Mouse (Mus musculus) ES-E14 (cell line): Measurements from ENCODE around the gene Vps13d. TPM values are rescaled to one million over a fixed set of nuclear protein-coding genes. Genes with fewer than 3 reads are reported as not detected.

Experiments used
- DNase-seq: peaks from one replicate; pipeline ENCODE4 v3.0.0-alpha.2; 2013; ENCODE audit warnings: low read depth, low spot score
- H3K27ac ChIP-seq: 2 replicates; pipeline ENCODE4 v1.5.1; 2012; ENCODE audit warnings: low read depth, mild to moderate bottlenecking, low read length, moderate library complexity, mixed read lengths; ENCODE audit not compliant: poor library complexity, insufficient read depth, severe bottlenecking
- H3K36me3 ChIP-seq: 2 replicates; pipeline ENCODE4 v1.6.1; 2012; ENCODE audit warnings: mild to moderate bottlenecking, low read length, moderate library complexity, mixed read lengths; ENCODE audit not compliant: control insufficient read depth, poor library complexity, insufficient read depth, severe bottlenecking
- H3K4me1 ChIP-seq, 2 experiments: fragments of 150-350 bp in 1 of 2; sonication (generic) in 1 of 2; 2 replicates each; pipeline ENCODE4 v1.6.1; 2012; ENCODE audit warnings: low read length in 2 of 2, mild to moderate bottlenecking in 1 of 2, mixed read lengths in 1 of 2; ENCODE audit not compliant: control insufficient read depth in 2 of 2, insufficient read depth in 2 of 2, poor library complexity in 1 of 2
- H3K4me3 ChIP-seq, 2 experiments: fragments of 150-350 bp in 1 of 2; sonication (generic) in 1 of 2; 2 replicates each; pipeline ENCODE4 v1.5.1; 2012; ENCODE audit warnings: low read length in 2 of 2, low read depth in 1 of 2, mild to moderate bottlenecking in 1 of 2, mixed read lengths in 1 of 2; ENCODE audit not compliant: insufficient read depth in 1 of 2, poor library complexity in 1 of 2, severe bottlenecking in 1 of 2
- H3K9ac ChIP-seq: 2 replicates; pipeline ENCODE4 v1.6.1; 2012; ENCODE audit warnings: low read depth, mild to moderate bottlenecking, low read length, mixed read lengths; ENCODE audit not compliant: poor library complexity, insufficient read depth, severe bottlenecking
- H3K9me3 ChIP-seq: fragments of 150-350 bp; sonication (generic); 2 replicates; pipeline ENCODE4 v1.6.1; 2012; ENCODE audit warnings: low read depth, mild to moderate bottlenecking, low read length; ENCODE audit not compliant: control insufficient read depth, insufficient read depth
- CHD2 ChIP-seq: IDR thresholded peaks from 2 replicates; pipeline ENCODE4 v1.6.1; 2014; ENCODE audit warnings: mild to moderate bottlenecking, low read depth, low read length, inconsistent platforms
- HCFC1 ChIP-seq: IDR thresholded peaks from 2 replicates; pipeline ENCODE4 v1.6.1; 2012; ENCODE audit warnings: low read length, inconsistent platforms, borderline replicate concordance; ENCODE audit not compliant: insufficient read depth
- MAFK ChIP-seq: IDR thresholded peaks from 2 replicates; pipeline ENCODE4 v1.6.1; 2014; ENCODE audit warnings: mild to moderate bottlenecking, low read depth, low read length, inconsistent platforms; ENCODE audit not compliant: insufficient read depth
- ZC3H11A ChIP-seq: IDR thresholded peaks from 2 replicates; pipeline ENCODE4 v1.6.1; 2012; ENCODE audit warnings: low read depth, mild to moderate bottlenecking, inconsistent platforms, low read length, borderline replicate concordance
- ZNF384 ChIP-seq: IDR thresholded peaks from 2 replicates; pipeline ENCODE4 v1.6.1; 2012; ENCODE audit warnings: low read depth, low read length, inconsistent platforms
- in situ Hi-C, 2 experiments: fragments of 600-800 bp; cut with MboI; formaldehyde crosslinking; loops; one replicate each; pipeline ENCODE4 v1.15.1; 2025; ENCODE audit warnings: low sequenced_read_pairs in 2 of 2, inconsistent platforms in 1 of 2; ENCODE audit not compliant: unreplicated experiment in 2 of 2
- total RNA-seq: library from RNA; depleted of rRNA; stranded (reverse); fragments of 300-350 nt; gene quantifications from 2 replicates; pipeline ENCODE4 v1.2.3, GENCODE M21; 2012

Vps13d gene
- total RNA-seq, 1 experiment, result 15.3 TPM

DNA sequence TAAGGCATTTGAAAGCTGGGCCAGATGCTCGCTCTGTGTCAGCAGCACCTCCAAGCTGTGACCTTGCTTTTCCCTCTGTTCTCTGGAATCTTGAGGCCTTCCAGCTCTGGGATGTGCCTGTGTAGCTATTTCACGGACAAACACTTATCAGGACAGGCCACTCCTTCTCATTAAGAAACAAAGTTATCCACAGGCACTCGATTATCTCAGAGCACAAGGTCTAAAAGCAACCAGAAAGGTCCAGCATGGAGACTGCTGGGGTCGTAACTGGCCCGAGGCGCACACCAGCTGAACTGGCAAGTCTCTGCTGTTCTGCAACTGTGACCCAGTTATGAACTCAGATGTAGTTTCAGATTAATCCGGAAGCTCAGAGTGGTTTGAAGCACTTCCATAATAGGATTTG is 168.4 kb downstream of the Vps13d start:
- H3K4me3 ChIP-seq, result no peak overlapping the region
- H3K9me3 ChIP-seq, result no peaks in the 10 kb centered on the region
- no peak overlapping the region for H3K27ac ChIP-seq
- no peaks in the 10 kb centered on the region for H3K36me3 ChIP-seq
- H3K9ac ChIP-seq, result no peak overlapping the region
- no peaks in the 10 kb centered on the region for H3K4me1 ChIP-seq
- in situ Hi-C loops, result no loop called here
- DNase-seq, result no peak
- TF ChIP-seq ZC3H11A (no peak), MAFK (no peak), CHD2 (no peak), HCFC1 (no peak), ZNF384 (no peak)

DNA sequence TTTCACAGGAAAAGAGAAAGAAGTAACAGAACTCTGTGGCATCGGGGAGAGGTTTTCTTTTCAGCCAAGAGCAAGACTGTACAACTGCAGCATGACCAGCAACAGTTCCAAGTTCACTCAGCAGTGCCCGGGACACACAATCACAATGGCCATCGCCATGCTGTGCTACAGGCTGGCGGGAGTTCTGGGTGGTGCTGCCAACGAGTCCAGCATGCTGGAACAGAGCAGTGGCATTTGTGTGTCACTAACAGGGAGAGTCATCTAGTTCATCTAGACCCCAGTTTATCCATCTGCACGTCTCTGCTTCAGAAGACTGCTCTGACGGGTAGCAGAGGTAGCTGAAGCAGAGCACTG is 169.4 kb downstream of the Vps13d start:
- Histone ChIP-seq H3K27ac (no peak overlapping the region), H3K4me1 (no peaks in the 10 kb centered on the region), H3K9ac (no peak overlapping the region), H3K36me3 (no peaks in the 10 kb centered on the region), H3K9me3 (no peaks in the 10 kb centered on the region), H3K4me3 (no peak overlapping the region)
- in situ Hi-C loops, result no loop called here
- TF ChIP-seq HCFC1 (no peak), ZC3H11A (no peak), ZNF384 (no peak), CHD2 (no peak), MAFK (no peak)
- no peak for DNase-seq

DNA sequence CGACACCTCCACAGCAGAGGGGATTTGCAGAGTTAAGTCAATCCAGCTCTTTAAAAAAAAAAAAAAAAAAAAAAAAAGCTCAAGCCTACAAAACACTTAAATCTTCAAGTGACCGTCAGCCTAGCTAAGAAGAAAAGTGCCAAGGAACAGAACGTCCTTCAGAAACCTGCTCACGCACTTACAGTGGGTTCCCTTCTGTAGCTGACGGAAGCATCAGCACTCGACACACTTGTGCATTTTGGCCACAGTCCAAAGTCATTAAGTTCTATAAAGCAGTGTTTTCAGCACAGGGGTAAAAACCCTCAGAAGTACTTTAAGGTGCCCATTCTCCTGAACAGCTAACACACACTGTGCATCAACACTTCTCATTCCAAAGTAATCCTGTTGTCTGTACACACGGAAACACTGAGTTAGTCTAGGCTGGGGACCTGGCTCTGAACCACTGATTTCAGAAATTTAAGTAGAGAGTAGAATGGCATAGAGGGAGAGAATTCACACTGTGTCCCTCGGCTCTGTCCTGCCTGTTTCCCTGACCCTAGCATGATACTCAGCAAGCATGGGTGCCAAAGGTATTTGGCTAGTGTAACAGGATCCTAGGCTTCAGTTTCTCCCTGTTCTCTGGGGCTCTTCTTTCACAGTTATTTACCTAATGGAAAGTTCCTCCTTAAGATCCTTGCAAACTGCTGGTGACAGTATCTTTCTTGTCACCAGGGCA is 170.0 kb downstream of the Vps13d start:
- in situ Hi-C loops, result no loop called here
- TF ChIP-seq ZC3H11A (no peak), CHD2 (no peak), MAFK (no peak), HCFC1 (no peak), ZNF384 (no peak)

DNA sequence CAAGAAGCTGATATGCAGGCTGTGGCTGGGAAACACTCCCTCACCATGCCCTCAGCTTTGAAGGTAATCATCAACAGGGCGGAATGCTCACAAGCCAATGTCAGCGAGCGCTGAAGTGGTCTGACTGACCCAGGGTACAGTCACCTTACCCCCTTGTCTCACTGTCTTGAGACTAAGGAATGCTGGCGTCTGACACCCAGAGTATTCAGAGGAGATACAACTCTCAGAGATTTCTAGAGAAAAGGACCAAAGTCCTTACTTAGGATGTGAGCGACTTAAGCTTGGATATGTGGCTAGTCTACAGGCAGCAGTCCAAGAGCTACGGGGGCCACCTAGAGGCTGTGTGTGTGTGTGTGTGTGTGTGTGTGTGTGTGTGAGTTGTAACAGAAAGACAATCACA is 170.9 kb downstream of the Vps13d start:
- TF ChIP-seq ZC3H11A (no peak), MAFK (no peak), HCFC1 (no peak)
- no peaks in the 10 kb centered on the region for H3K9me3 ChIP-seq
- H3K9ac ChIP-seq, result no peak overlapping the region
- in situ Hi-C loops, result no loop called here
- DNase-seq, result no peak
- no peaks in the 10 kb centered on the region for H3K36me3 ChIP-seq
- no peaks in the 10 kb centered on the region for H3K4me1 ChIP-seq
- H3K27ac ChIP-seq, result no peak overlapping the region
- no peak overlapping the region for H3K4me3 ChIP-seq

More for the DNA sequence above, 170.0 kb downstream of the Vps13d start:
- H3K4me3 ChIP-seq, result no peak overlapping the region
- H3K9ac ChIP-seq, result no peak overlapping the region
- H3K27ac ChIP-seq, result no peak overlapping the region
- no peaks in the 10 kb centered on the region for H3K9me3 ChIP-seq
- H3K4me1 ChIP-seq, result no peaks in the 10 kb centered on the region
- H3K36me3 ChIP-seq, result no peaks in the 10 kb centered on the region
- DNase-seq, result no peak

DNA sequence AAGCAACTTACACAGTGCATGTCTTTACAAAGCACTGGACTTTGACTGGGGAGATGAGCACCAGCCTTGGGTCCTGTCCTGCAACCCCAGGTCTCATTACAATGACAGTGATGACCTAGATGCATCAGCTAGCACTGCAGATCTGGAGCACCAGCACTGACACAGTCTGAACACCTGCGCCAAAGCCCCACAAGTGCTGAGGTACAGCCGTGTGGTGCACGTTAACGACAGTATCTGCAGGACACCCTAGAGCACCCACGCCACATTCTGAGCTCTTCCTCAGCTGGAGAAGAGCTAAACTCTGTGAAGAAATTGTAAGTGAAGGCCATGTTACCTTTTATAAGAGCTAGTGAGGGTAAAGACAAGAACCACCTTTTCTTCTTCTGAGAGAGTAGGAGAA is 172.0 kb downstream of the Vps13d start:
- Histone ChIP-seq H3K36me3 (no peaks in the 10 kb centered on the region), H3K9ac (no peak overlapping the region), H3K27ac (no peak overlapping the region), H3K4me1 (no peaks in the 10 kb centered on the region), H3K4me3 (no peak overlapping the region), H3K9me3 (no peaks in the 10 kb centered on the region)
- TF ChIP-seq ZC3H11A (no peak), HCFC1 (no peak), ZNF384 (no peak), MAFK (no peak), CHD2 (no peak)
- DNase-seq, result no peak
- in situ Hi-C loops, result no loop called here
